Comparison of ENCODE assay signal across 8 mouse cellular contexts in the genomic region with DNA sequence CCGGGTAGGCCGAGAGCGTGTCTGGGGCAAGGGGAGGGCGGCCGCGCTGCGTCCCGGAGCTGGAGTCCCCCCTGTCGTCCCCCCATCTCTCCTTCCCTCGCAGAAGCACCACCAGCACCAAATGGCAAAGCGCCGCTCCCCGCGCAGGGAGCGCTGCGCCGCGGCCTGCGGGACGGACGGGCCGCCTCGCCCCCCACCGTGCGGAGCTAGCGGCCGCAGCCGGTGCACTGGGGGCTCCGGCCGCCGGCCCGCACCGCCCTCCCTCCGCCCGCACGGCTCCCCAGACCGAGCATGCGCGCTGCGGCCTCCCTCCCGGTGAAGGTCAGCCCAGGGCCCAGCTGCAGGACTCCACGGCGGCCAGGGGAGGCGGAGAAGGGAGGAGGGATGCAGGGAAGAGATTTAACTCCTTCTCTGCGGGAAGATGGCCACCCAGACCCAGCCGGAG. TPM values are rescaled to one million over a fixed set of nuclear protein-coding genes. Genes with fewer than 3 reads are reported as not detected.
DNase-seq lines count a peak whose midpoint lies in the region; ATAC-seq and TF ChIP-seq lines count a peak whose summit lies in the region.

No protein-coding gene starts in this region.

- TF ChIP-seq EP300 in stomach, postnatal 0 days (optimal IDR thresholded peaks at IDR 0.05): no peak

- H3K4me2 ChIP-seq in intestine, embryonic 14.5 days (ENCODE audit: low read length): peak overlapping the region; percentile 76
- H3K4me2 ChIP-seq in limb, embryonic 11.5 days (ENCODE audit: low read depth, severe bottlenecking): peak overlapping the region; percentile 68
- peak overlapping the region; percentile 97 for H3K4me2 ChIP-seq in midbrain, embryonic 14.5 days (ENCODE audit: low read length)
- H3K4me2 ChIP-seq in stomach, postnatal 0 days (replicated peaks; ENCODE audit: low read depth): peak overlapping the region; percentile 73

- DNase-seq in adrenal gland, postnatal 14 days: peak; percentile 97
- peak; percentile 70 to 85 for DNase-seq in cerebellum, postnatal 4 days (ENCODE audit: low spot score in 2 of 2)
- peak; percentile 92 for DNase-seq in gastrocnemius, postnatal 25 days
- DNase-seq in intestine, embryonic 14.5 days (ENCODE audit: low spot score): peak; percentile 91
- DNase-seq in limb, embryonic 11.5 days (ENCODE audit: low spot score): peak; percentile 92
- peak; percentile 93 for DNase-seq in midbrain, embryonic 14.5 days
- peak; percentile 89 for DNase-seq in stomach, postnatal 0 days (ENCODE audit: low spot score)
- no peak for DNase-seq in c-Kit-positive CD71-positive TER-119-positive erythroid progenitor cells, embryonic 14.5 days (ENCODE audit: low spot score)

- no peaks in the 10 kb centered on the region for H3K36me3 ChIP-seq in intestine, embryonic 14.5 days (ENCODE audit: control insufficient read depth, insufficient read depth, low read length)
- no peaks in the 10 kb centered on the region for H3K36me3 ChIP-seq in limb, embryonic 11.5 days (ENCODE audit: control insufficient read depth, insufficient read depth, low read length)
- no peaks in the 10 kb centered on the region for H3K36me3 ChIP-seq in midbrain, embryonic 14.5 days (ENCODE audit: control insufficient read depth, insufficient read depth, low read length)
- H3K36me3 ChIP-seq in stomach, postnatal 0 days (ENCODE audit: control insufficient read depth, insufficient read depth, low read length): no peaks in the 10 kb centered on the region

- peak overlapping the region; percentile 54 for H3K4me3 ChIP-seq in intestine, embryonic 14.5 days (ENCODE audit: low read depth, low read length)
- H3K4me3 ChIP-seq in limb, embryonic 11.5 days (ENCODE audit: low read depth, low read length): peak overlapping the region; percentile 47
- H3K4me3 ChIP-seq in midbrain, embryonic 14.5 days (replicated peaks; ENCODE audit: low read depth, low read length): peak overlapping the region; percentile 57
- peak overlapping the region; percentile 71 for H3K4me3 ChIP-seq in stomach, postnatal 0 days (ENCODE audit: low read depth, low read length)

- H3K27ac ChIP-seq in intestine, embryonic 14.5 days (ENCODE audit: low read depth): peak overlapping the region; percentile 90
- H3K27ac ChIP-seq in limb, embryonic 11.5 days (replicated peaks; ENCODE audit: low read depth, low read length): peak overlapping the region; percentile 96
- H3K27ac ChIP-seq in midbrain, embryonic 14.5 days (replicated peaks; ENCODE audit: low read depth, low read length): peak overlapping the region; percentile 99
- H3K27ac ChIP-seq in stomach, postnatal 0 days (replicated peaks): peak overlapping the region; percentile 94

- no peaks in the 10 kb centered on the region for H3K9me3 ChIP-seq in intestine, embryonic 14.5 days (ENCODE audit: control insufficient read depth, low read length)
- no peaks in the 10 kb centered on the region for H3K9me3 ChIP-seq in limb, embryonic 11.5 days (ENCODE audit: control insufficient read depth, low read length)
- H3K9me3 ChIP-seq in midbrain, embryonic 14.5 days (ENCODE audit: control insufficient read depth, low read length): no peaks in the 10 kb centered on the region
- H3K9me3 ChIP-seq in stomach, postnatal 0 days (ENCODE audit: control insufficient read depth, low read length): no peaks in the 10 kb centered on the region

- H3K9ac ChIP-seq in intestine, embryonic 14.5 days (ENCODE audit: low read length): peak overlapping the region; percentile 70
- H3K9ac ChIP-seq in limb, embryonic 11.5 days (ENCODE audit: low read length): peak overlapping the region; percentile 85
- peak overlapping the region; percentile 86 for H3K9ac ChIP-seq in midbrain, embryonic 14.5 days (replicated peaks; ENCODE audit: low read length)
- H3K9ac ChIP-seq in stomach, postnatal 0 days (ENCODE audit: low read length): peak overlapping the region; percentile 76

- 0 out of 2 replicates have a peak, but pooled peaks cover 2% of the 10 kb centered on the region for H3K27me3 ChIP-seq in intestine, embryonic 14.5 days (replicated peaks; ENCODE audit: control insufficient read depth, insufficient read depth, low read length)
- no peaks in the 10 kb centered on the region for H3K27me3 ChIP-seq in limb, embryonic 11.5 days (ENCODE audit: control insufficient read depth, insufficient read depth, low read length)
- H3K27me3 ChIP-seq in midbrain, embryonic 14.5 days (ENCODE audit: control insufficient read depth, insufficient read depth, low read length): no peaks in the 10 kb centered on the region
- no peaks in the 10 kb centered on the region for H3K27me3 ChIP-seq in stomach, postnatal 0 days (ENCODE audit: control insufficient read depth, insufficient read depth, low read length)

- peak; percentile 59 for TF ChIP-seq CTCF in stomach, postnatal 0 days (IDR thresholded peaks at IDR 0.05; ENCODE audit: low read depth)

- peak; percentile 67 for ATAC-seq in intestine, embryonic 14.5 days (replicated peaks; ENCODE audit: low FRiP score, low TSS enrichment, low read depth)
- peak; percentile 53 for ATAC-seq in limb, embryonic 11.5 days (ENCODE audit: insufficient number of reproducible peaks, low FRiP score, low TSS enrichment, low read depth)
- ATAC-seq in midbrain, embryonic 14.5 days (ENCODE audit: low FRiP score, low TSS enrichment): peak; percentile 74
- peak; percentile 72 for ATAC-seq in stomach, postnatal 0 days (ENCODE audit: low FRiP score, low TSS enrichment)

- H3K4me1 ChIP-seq in intestine, embryonic 14.5 days (replicated peaks; ENCODE audit: control insufficient read depth, insufficient read depth, low read length): peaks cover 46% of the 10 kb centered on the region
- peaks cover 53% of the 10 kb centered on the region for H3K4me1 ChIP-seq in limb, embryonic 11.5 days (ENCODE audit: control insufficient read depth, insufficient read depth, low read length)
- H3K4me1 ChIP-seq in midbrain, embryonic 14.5 days (ENCODE audit: control insufficient read depth, insufficient read depth, low read length): peaks cover 63% of the 10 kb centered on the region
- H3K4me1 ChIP-seq in stomach, postnatal 0 days (replicated peaks; ENCODE audit: control insufficient read depth, insufficient read depth): peaks cover 21% of the 10 kb centered on the region

- under 1% methylated on average over 46 of the region's 46 CpGs for WGBS in intestine, embryonic 14.5 days
- under 1% methylated on average over 45 of the region's 46 CpGs for WGBS in limb, embryonic 11.5 days
- WGBS in midbrain, embryonic 14.5 days: 0% methylated on average over 46 of the region's 46 CpGs
- 1% methylated on average over 35 of the region's 46 CpGs for WGBS in stomach, postnatal 0 days

RNA-seq across cellular contexts. Expression of a gene that starts 18.1 kb away (rescaled TPM):
- total RNA-seq in adrenal gland, postnatal 14 days (2021): 32.3 and 44.0 TPM in 2 replicates
- total RNA-seq in gastrocnemius, postnatal 25 days (2021): 1 to 10 TPM; 8.0 to 10.0 TPM
- 8.6 and 10.6 TPM in 2 replicates for polyA plus RNA-seq in intestine, embryonic 14.5 days (2014; fragmentation: Nextera tagmentation; extraction: Ambion mirVana)
- polyA plus RNA-seq in limb, embryonic 11.5 days (2014; fragmentation: Nextera tagmentation; extraction: Ambion mirVana): 8.1 and 9.0 TPM in 2 replicates
- polyA plus RNA-seq in midbrain, embryonic 14.5 days (2014; fragmentation: Nextera tagmentation; extraction: Ambion mirVana): 12.4 and 19.4 TPM in 2 replicates
- polyA plus RNA-seq in stomach, postnatal 0 days (2015; fragmentation: Nextera tagmentation; extraction: Ambion mirVana): 18.2 and 19.2 TPM in 2 replicates

RNA-seq across cellular contexts. Expression of a gene that starts 19.5 kb away (rescaled TPM):
- 15.5 and 24.3 TPM in 2 replicates for total RNA-seq in adrenal gland, postnatal 14 days (2021)
- total RNA-seq in gastrocnemius, postnatal 25 days (2021): 100 to 1,000 TPM; 125 to 163 TPM
- polyA plus RNA-seq in intestine, embryonic 14.5 days (2014; fragmentation: Nextera tagmentation; extraction: Ambion mirVana): 26.2 and 27.5 TPM in 2 replicates
- 44.2 and 44.7 TPM in 2 replicates for polyA plus RNA-seq in limb, embryonic 11.5 days (2014; fragmentation: Nextera tagmentation; extraction: Ambion mirVana)
- polyA plus RNA-seq in midbrain, embryonic 14.5 days (2014; fragmentation: Nextera tagmentation; extraction: Ambion mirVana): 158 and 199 TPM in 2 replicates
- polyA plus RNA-seq in stomach, postnatal 0 days (2015; fragmentation: Nextera tagmentation; extraction: Ambion mirVana): 13.3 and 17.8 TPM in 2 replicates

RNA-seq across cellular contexts. Expression of a gene that starts 27.4 kb away (rescaled TPM):
- total RNA-seq in adrenal gland, postnatal 14 days (2021): 59.3 and 67.0 TPM in 2 replicates
- 10 to 100 TPM; 88.0 to 97.0 TPM for total RNA-seq in gastrocnemius, postnatal 25 days (2021)
- 97.6 and 98.4 TPM in 2 replicates for polyA plus RNA-seq in intestine, embryonic 14.5 days (2014; fragmentation: Nextera tagmentation; extraction: Ambion mirVana)
- 149 and 155 TPM in 2 replicates for polyA plus RNA-seq in limb, embryonic 11.5 days (2014; fragmentation: Nextera tagmentation; extraction: Ambion mirVana)
- polyA plus RNA-seq in midbrain, embryonic 14.5 days (2014; fragmentation: Nextera tagmentation; extraction: Ambion mirVana): 79.3 and 88.1 TPM in 2 replicates
- 45.2 and 45.3 TPM in 2 replicates for polyA plus RNA-seq in stomach, postnatal 0 days (2015; fragmentation: Nextera tagmentation; extraction: Ambion mirVana)

RNA-seq across cellular contexts. Expression of a gene that starts 48.1 kb away (rescaled TPM):
- not detected in 2 replicates for total RNA-seq in adrenal gland, postnatal 14 days (2021)
- total RNA-seq in gastrocnemius, postnatal 25 days (2021): not detected
- 0.15 TPM in 1 of 2 replicates, not detected in the other for polyA plus RNA-seq in intestine, embryonic 14.5 days (2014; fragmentation: Nextera tagmentation; extraction: Ambion mirVana)
- polyA plus RNA-seq in limb, embryonic 11.5 days (2014; fragmentation: Nextera tagmentation; extraction: Ambion mirVana): not detected in 2 replicates
- polyA plus RNA-seq in midbrain, embryonic 14.5 days (2014; fragmentation: Nextera tagmentation; extraction: Ambion mirVana): not detected in 2 replicates
- 0.08 TPM in 1 of 2 replicates, not detected in the other for polyA plus RNA-seq in stomach, postnatal 0 days (2015; fragmentation: Nextera tagmentation; extraction: Ambion mirVana)
